Mouse (Mus musculus) hindbrain, embryonic 15.5 days (tissue): Measurements from ENCODE around the gene Hspb1. TPM values are rescaled to one million over a fixed set of nuclear protein-coding genes. Genes with fewer than 3 reads are reported as not detected.

ENCODE experiments used
- ATAC-seq: fragments of 200-750 bp; cut with Nextera tagmentation; 2 replicates; pipeline ENCODE4 v1.8.0; 2017; ENCODE audit warnings: low read depth, moderate number of reproducible peaks, moderate TSS enrichment; ENCODE audit not compliant: low FRiP score
- H3K27ac ChIP-seq: fragments of 300-500 bp; sonication (generic); replicated peaks from 2 replicates; pipeline ENCODE4 v1.5.1; 2015; ENCODE audit warnings: mild to moderate bottlenecking, inconsistent platforms
- H3K27me3 ChIP-seq: fragments of 300-500 bp; sonication (generic); 2 replicates; pipeline ENCODE4 v1.6.1; 2015; ENCODE audit warnings: control low read depth, inconsistent platforms
- H3K36me3 ChIP-seq: fragments of 300-500 bp; sonication (generic); 2 replicates; pipeline ENCODE4 v1.6.1; 2015; ENCODE audit warnings: control low read depth, inconsistent platforms
- H3K4me1 ChIP-seq: fragments of 300-500 bp; sonication (generic); replicated peaks from 2 replicates; pipeline ENCODE4 v1.6.1; 2015; ENCODE audit warnings: control low read depth, inconsistent platforms
- H3K4me2 ChIP-seq: fragments of 300-500 bp; sonication (generic); 2 replicates; pipeline ENCODE4 v1.6.1; 2015; ENCODE audit warnings: moderate library complexity, mild to moderate bottlenecking, inconsistent platforms
- H3K4me3 ChIP-seq: fragments of 300-500 bp; sonication (generic); 2 replicates; pipeline ENCODE4 v1.5.1; 2015; ENCODE audit warnings: mild to moderate bottlenecking, inconsistent platforms
- H3K9ac ChIP-seq: fragments of 300-500 bp; sonication (generic); 2 replicates; pipeline ENCODE4 v1.6.1; 2015; ENCODE audit warnings: inconsistent platforms
- H3K9me3 ChIP-seq: fragments of 300-500 bp; sonication (generic); 2 replicates; pipeline ENCODE4 v1.6.1; 2016; ENCODE audit warnings: control low read depth, inconsistent platforms
- WGBS: fragments of 180-500 bp; shearing (Covaris S2); methylation state at CpG from one replicate; pipeline ENCODE4 v1.1.7; 2015; 5-methylcytosine and 5-hydroxymethylcytosine counted together
- polyA plus RNA-seq: library from polyadenylated mRNA; unstranded; fragments of >200 nt; fragmentation: Nextera tagmentation; extraction: Ambion mirVana; gene quantifications from 2 replicates; pipeline ENCODE4 v1.2.1, GENCODE M21; 2015

The Hspb1 gene
- polyA plus RNA-seq, result 14.8 and 16.6 TPM in 2 replicates

GRCm38 (mm10) chr5:135887675-135888102 is at the start of gene Hspb1:
Hspb1 (plus strand) TSS chr5:135887919.
- H3K4me1 ChIP-seq, result peaks cover 15% of the 10 kb centered on the region
- peak; percentile 59; the same call in 1 of the 2 replicates for ATAC-seq

GRCm38 (mm10) chr5:135841651-135842050 is 46.1 kb upstream of the Hspb1 start:
- ATAC-seq, result no peak
- peaks cover 26% of the 10 kb centered on the region for H3K36me3 ChIP-seq
- no peaks in the 10 kb centered on the region for H3K4me1 ChIP-seq
- H3K9ac ChIP-seq, result no peak overlapping the region
- no peaks in the 10 kb centered on the region for H3K9me3 ChIP-seq
- H3K27me3 ChIP-seq, result no peaks in the 10 kb centered on the region
- H3K27ac ChIP-seq, result no peak overlapping the region
- no peak overlapping the region for H3K4me2 ChIP-seq
- WGBS, result 74% methylated on average over 6 of the region's 6 CpGs
- H3K4me3 ChIP-seq, result no peak overlapping the region

More at GRCm38 (mm10) chr5:135887675-135888102, at the start of gene Hspb1:
- no peaks in the 10 kb centered on the region for H3K36me3 ChIP-seq
- peaks cover 29% of the 10 kb centered on the region for H3K27me3 ChIP-seq
- no peaks in the 10 kb centered on the region for H3K9me3 ChIP-seq
- peak within 1 kb of the TSS; percentile 47 for H3K4me2 ChIP-seq
- H3K4me3 ChIP-seq, result peak within 1 kb of the TSS; percentile 17
- no peak within 1 kb of the TSS for H3K9ac ChIP-seq
- no peak within 1 kb of the TSS for H3K27ac ChIP-seq
- WGBS, result 2% methylated on average over 24 of the region's 24 CpGs

- Histone ChIP-seq H3K36me3 (peaks cover 26% of the 10 kb centered on the region), H3K9me3 (no peaks in the 10 kb centered on the region), H3K27me3 (no peaks in the 10 kb centered on the region), H3K4me3 (no peak overlapping the region), H3K4me2 (no peak overlapping the region), H3K9ac (no peak overlapping the region), H3K4me1 (no peaks in the 10 kb centered on the region), H3K27ac (no peak overlapping the region)
- WGBS, result 31% methylated on average over 5 of the region's 5 CpGs
- no peak for ATAC-seq
These were observed 44.3 kb upstream of the Hspb1 start for GRCm38 (mm10) chr5:135843418-135843817.

- Histone ChIP-seq H3K36me3 (0 out of 2 replicates have a peak, but pooled peaks cover 17% of the 10 kb centered on the region), H3K4me3 (no peak overlapping the region), H3K9ac (no peak overlapping the region), H3K27ac (no peak overlapping the region), H3K27me3 (no peaks in the 10 kb centered on the region), H3K4me1 (peaks cover 15% of the 10 kb centered on the region), H3K9me3 (no peaks in the 10 kb centered on the region), H3K4me2 (no peak overlapping the region)
- WGBS, result 78% methylated on average over 13 of the region's 13 CpGs
- ATAC-seq, result no peak
These were observed 41.9 kb upstream of the Hspb1 start for GRCm38 (mm10) chr5:135845676-135846320.

GRCm38 (mm10) chr5:135847460-135847859 is 40.3 kb upstream of the Hspb1 start:
- H3K27me3 ChIP-seq, result no peaks in the 10 kb centered on the region
- WGBS, result 75% methylated on average over 4 of the region's 4 CpGs

GRCm38 (mm10) chr5:135847881-135848280 is 39.8 kb upstream of the Hspb1 start:
- Histone ChIP-seq H3K27ac (no peak overlapping the region), H3K4me3 (no peak overlapping the region), H3K27me3 (no peaks in the 10 kb centered on the region), H3K4me2 (no peak overlapping the region), H3K9ac (no peak overlapping the region), H3K4me1 (peaks cover 31% of the 10 kb centered on the region), H3K36me3 (0 out of 2 replicates have a peak, but pooled peaks cover 11% of the 10 kb centered on the region), H3K9me3 (no peaks in the 10 kb centered on the region)
- 91% methylated on average over 3 of the region's 3 CpGs for WGBS
- ATAC-seq, result no peak

More at GRCm38 (mm10) chr5:135847460-135847859, 40.3 kb upstream of the Hspb1 start:
- no peak overlapping the region for H3K9ac ChIP-seq
- no peak overlapping the region for H3K4me2 ChIP-seq
- no peak overlapping the region for H3K27ac ChIP-seq
- no peak overlapping the region for H3K4me3 ChIP-seq
- no peaks in the 10 kb centered on the region for H3K9me3 ChIP-seq
- peaks cover 31% of the 10 kb centered on the region for H3K4me1 ChIP-seq
- no peak for ATAC-seq
- 0 out of 2 replicates have a peak, but pooled peaks cover 14% of the 10 kb centered on the region for H3K36me3 ChIP-seq

GRCm38 (mm10) chr5:135851024-135851423 is 36.7 kb upstream of the Hspb1 start:
- no peaks in the 10 kb centered on the region for H3K36me3 ChIP-seq
- peak overlapping the region; percentile 40 for H3K4me2 ChIP-seq
- peak overlapping the region; percentile 88 for H3K27ac ChIP-seq
- WGBS, result 1% methylated on average over 15 of the region's 15 CpGs
- H3K27me3 ChIP-seq, result peaks cover 6% of the 10 kb centered on the region
- H3K9ac ChIP-seq, result 0 out of 2 replicates have a peak overlapping the region, but pooled peaks have one; percentile 4
- H3K9me3 ChIP-seq, result no peaks in the 10 kb centered on the region
- ATAC-seq, result peak; percentile 88
- H3K4me3 ChIP-seq, result no peak overlapping the region
- H3K4me1 ChIP-seq, result peaks cover 31% of the 10 kb centered on the region

GRCm38 (mm10) chr5:135851481-135851880 is 36.2 kb upstream of the Hspb1 start:
- Histone ChIP-seq H3K9ac (no peak overlapping the region), H3K27ac (peak overlapping the region; percentile 88), H3K27me3 (peaks cover 11% of the 10 kb centered on the region), H3K4me3 (no peak overlapping the region), H3K36me3 (no peaks in the 10 kb centered on the region), H3K9me3 (no peaks in the 10 kb centered on the region), H3K4me1 (peaks cover 31% of the 10 kb centered on the region), H3K4me2 (peak overlapping the region; percentile 40)
- ATAC-seq, result 0 out of 2 replicates have a peak, but pooled peaks have one; percentile 2
- 7% methylated on average over 14 of the region's 14 CpGs for WGBS

- peak overlapping the region; percentile 8; the same call in 1 of the 2 replicates for H3K4me2 ChIP-seq
- no peak overlapping the region for H3K9ac ChIP-seq
- no peaks in the 10 kb centered on the region for H3K9me3 ChIP-seq
- H3K4me1 ChIP-seq, result peaks cover 37% of the 10 kb centered on the region
- H3K36me3 ChIP-seq, result no peaks in the 10 kb centered on the region
- WGBS, result 5% methylated on average over 10 of the region's 10 CpGs
- H3K27ac ChIP-seq, result peak overlapping the region; percentile 88; the same call in 1 of the 2 replicates
- no peak for ATAC-seq
- peaks cover 19% of the 10 kb centered on the region for H3K27me3 ChIP-seq
- no peak overlapping the region for H3K4me3 ChIP-seq
These were observed 35.3 kb upstream of the Hspb1 start for GRCm38 (mm10) chr5:135852421-135852820.

GRCm38 (mm10) chr5:135853731-135854130 is 34.0 kb upstream of the Hspb1 start:
- H3K4me2 ChIP-seq, result no peak overlapping the region
- H3K27ac ChIP-seq, result no peak overlapping the region
- no peaks in the 10 kb centered on the region for H3K36me3 ChIP-seq
- peaks cover 25% of the 10 kb centered on the region for H3K27me3 ChIP-seq
- H3K4me3 ChIP-seq, result no peak overlapping the region
- 56% methylated on average over 7 of the region's 7 CpGs for WGBS
- peaks cover 37% of the 10 kb centered on the region for H3K4me1 ChIP-seq
- ATAC-seq, result no peak
- no peak overlapping the region for H3K9ac ChIP-seq
- no peaks in the 10 kb centered on the region for H3K9me3 ChIP-seq

- peaks cover 29% of the 10 kb centered on the region for H3K4me1 ChIP-seq
- H3K9me3 ChIP-seq, result no peaks in the 10 kb centered on the region
- no peak overlapping the region for H3K27ac ChIP-seq
- H3K4me3 ChIP-seq, result no peak overlapping the region
- peaks cover 25% of the 10 kb centered on the region for H3K27me3 ChIP-seq
- no peak overlapping the region for H3K9ac ChIP-seq
- H3K4me2 ChIP-seq, result no peak overlapping the region
- WGBS, result 2% methylated on average over 4 of the region's 4 CpGs
- peak; percentile 60 for ATAC-seq
- no peaks in the 10 kb centered on the region for H3K36me3 ChIP-seq
These were observed 32.6 kb upstream of the Hspb1 start for GRCm38 (mm10) chr5:135855156-135855555.

GRCm38 (mm10) chr5:135866662-135867061 is 21.1 kb upstream of the Hspb1 start:
- Histone ChIP-seq H3K4me2 (no peak overlapping the region), H3K36me3 (peaks cover 2% of the 10 kb centered on the region; the same call in 1 of the 2 replicates), H3K9ac (no peak overlapping the region), H3K27ac (0 out of 2 replicates have a peak overlapping the region, but pooled peaks have one; percentile 22), H3K4me1 (peaks cover 20% of the 10 kb centered on the region), H3K27me3 (0 out of 2 replicates have a peak, but pooled peaks cover 7% of the 10 kb centered on the region), H3K9me3 (no peaks in the 10 kb centered on the region), H3K4me3 (no peak overlapping the region)
- 46% methylated on average over 8 of the region's 8 CpGs for WGBS
- ATAC-seq, result no peak
